Mouse (Mus musculus) C2C12 (cell line): Measurements from ENCODE around the gene Grm7.

ENCODE experiments used
- CEBPB ChIP-seq: IDR thresholded peaks from one replicate; pipeline ENCODE4 v1.6.1; 2011; ENCODE audit warnings: low read depth, mild to moderate bottlenecking, control low read depth, moderate library complexity
- CTCF ChIP-seq: IDR thresholded peaks from one replicate; pipeline ENCODE4 v1.5.1; 2011; ENCODE audit not compliant: control insufficient read depth, insufficient read depth, insufficient read length
- FOSL1 ChIP-seq: IDR thresholded peaks from one replicate; pipeline ENCODE4 v1.8.0; 2011; ENCODE audit warnings: mild to moderate bottlenecking, low read length; ENCODE audit not compliant: poor library complexity, insufficient read depth, severe bottlenecking
- MAX ChIP-seq: IDR thresholded peaks from one replicate; pipeline ENCODE4 v1.6.1; 2011; ENCODE audit warnings: mild to moderate bottlenecking, control low read depth
- MYOD1 ChIP-seq: IDR thresholded peaks from one replicate; pipeline ENCODE4 v1.6.1; 2011; ENCODE audit warnings: low read depth; ENCODE audit not compliant: control insufficient read depth, insufficient read length
- MYOG ChIP-seq: IDR thresholded peaks from one replicate; pipeline ENCODE4 v1.6.1; 2011; ENCODE audit not compliant: control insufficient read depth, insufficient read length; ENCODE audit errors: extremely low read depth
- USF1 ChIP-seq: IDR thresholded peaks from one replicate; pipeline ENCODE4 v1.6.1; 2011; ENCODE audit warnings: low read depth, mild to moderate bottlenecking, control low read depth, moderate library complexity

- TF ChIP-seq CTCF (no peak), FOSL1 (no peak), MYOD1 (no peak), USF1 (no peak), MAX (no peak), CEBPB (no peak), MYOG (no peak)
Measured at GRCm38 (mm10) chr6:111371581-111372349, 726.4 kb downstream of the Grm7 start.
